Mouse (Mus musculus) layer of hippocampus, postnatal 10 days (tissue): ENCODE measurements around the gene Gpc1. TPM values are rescaled to one million over a fixed set of nuclear protein-coding genes. Genes with fewer than 3 reads are reported as not detected.

Source experiments
- DNase-seq, 2 experiments: peaks; one replicate each; pipeline ENCODE4 v3.0.0; 2021; ENCODE audit warnings: low spot score in 2 of 2
- long read RNA-seq: library from polyadenylated mRNA; stranded (forward); transcript quantifications from one replicate; pipeline ENCODE4 v2.0.0, GENCODE M21; 2023
- total RNA-seq, 2 experiments: library from RNA; stranded (reverse); gene quantifications; 2 replicates each; pipeline ENCODE4 v1.2.3; 2021

The Gpc1 gene
- 100 to 1,000 TPM; 157 to 166 TPM for total RNA-seq
- long read RNA-seq, full-length matches to known transcripts = 67 of 110 reads
- long read RNA-seq, partial matches to known transcripts = 37 of 110 reads
- long read RNA-seq, other reads (novel, unspliced or antisense) = 6 of 110 reads

DNA sequence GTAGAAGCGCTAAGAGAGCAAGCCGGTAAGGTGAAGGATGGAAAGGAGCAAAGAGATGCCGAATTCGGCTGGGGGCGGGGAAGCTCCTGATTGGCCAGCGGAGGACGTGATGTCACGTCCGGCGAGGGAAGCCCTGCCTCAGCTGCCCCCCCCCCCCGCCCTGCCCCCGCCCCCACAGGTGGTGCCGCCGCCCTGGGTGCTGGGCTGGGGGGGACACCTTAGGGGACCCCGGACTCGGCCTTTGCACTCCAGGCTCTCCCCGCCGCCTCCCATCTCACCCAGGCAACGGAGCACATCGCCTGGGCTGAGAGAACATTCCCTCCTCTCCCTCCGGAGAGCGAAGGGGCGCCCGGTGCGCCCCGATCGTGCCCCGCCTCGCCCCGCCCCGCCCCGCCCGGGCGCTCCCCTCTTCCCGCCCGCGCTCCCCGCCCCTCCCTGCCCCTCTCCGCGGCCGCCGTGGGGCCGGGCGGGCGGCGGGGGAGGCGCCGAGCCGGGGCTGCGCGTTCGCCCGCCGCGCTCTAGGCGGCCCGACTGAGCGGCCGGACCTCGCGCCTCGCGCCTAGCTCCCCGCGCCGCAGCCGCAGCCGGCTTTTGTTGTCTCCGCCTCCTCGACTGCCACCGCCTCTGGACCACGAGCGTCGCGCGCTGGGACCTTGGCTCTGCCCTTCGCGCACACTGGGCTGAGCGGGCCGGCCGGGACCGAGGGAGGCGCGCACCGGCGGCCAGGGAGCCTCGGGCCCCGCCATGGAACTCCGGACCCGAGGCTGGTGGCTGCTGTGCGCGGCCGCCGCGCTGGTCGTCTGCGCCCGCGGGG lies at the start of gene Gpc1:
TSS of gene Gpc1 (plus strand) at position 458 of the 814 bp plus-strand sequence.
- peak; percentile 85 to 90 for DNase-seq

DNA sequence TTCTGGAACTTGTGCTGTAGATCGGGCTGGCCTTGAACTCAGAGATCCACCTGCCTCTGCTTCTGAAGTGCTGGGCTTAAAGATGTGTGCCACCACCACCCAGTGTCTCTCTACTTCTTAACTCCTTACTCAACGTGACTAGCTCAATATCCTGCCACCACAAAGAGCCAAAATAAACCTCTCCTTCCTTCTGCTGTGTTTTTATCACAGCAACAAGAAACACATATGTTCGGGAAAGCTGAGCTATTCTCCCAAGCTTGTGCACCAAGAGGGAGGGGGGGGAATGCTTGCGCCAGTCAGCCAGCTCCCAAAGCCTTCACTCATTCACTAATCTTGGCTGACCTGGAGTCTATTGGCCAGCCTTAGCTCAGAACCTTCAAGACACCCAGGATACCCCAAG lies 49.6 kb upstream of the Gpc1 start:
- no peak for DNase-seq

DNA sequence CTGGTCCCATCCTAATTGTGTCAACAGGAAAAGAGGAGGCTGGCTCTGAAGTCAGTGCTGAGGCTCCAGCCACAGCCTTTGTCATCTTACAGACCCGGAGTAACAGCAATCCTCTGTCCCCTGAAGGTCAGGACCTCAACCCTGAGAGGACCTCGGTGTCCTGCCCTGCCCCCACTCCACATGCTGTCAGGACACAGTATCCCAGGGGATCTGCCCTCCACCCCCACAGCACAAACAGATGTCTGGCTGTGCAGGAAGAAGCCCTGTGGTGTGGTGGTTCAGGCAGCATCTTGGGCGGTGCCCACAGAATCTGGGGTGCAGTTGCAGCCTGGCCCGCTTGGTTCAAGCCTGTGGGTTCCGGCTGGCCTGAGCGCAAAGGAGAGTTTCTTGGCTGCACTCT lies 48.9 kb upstream of the Gpc1 start:
- DNase-seq = no peak

DNA sequence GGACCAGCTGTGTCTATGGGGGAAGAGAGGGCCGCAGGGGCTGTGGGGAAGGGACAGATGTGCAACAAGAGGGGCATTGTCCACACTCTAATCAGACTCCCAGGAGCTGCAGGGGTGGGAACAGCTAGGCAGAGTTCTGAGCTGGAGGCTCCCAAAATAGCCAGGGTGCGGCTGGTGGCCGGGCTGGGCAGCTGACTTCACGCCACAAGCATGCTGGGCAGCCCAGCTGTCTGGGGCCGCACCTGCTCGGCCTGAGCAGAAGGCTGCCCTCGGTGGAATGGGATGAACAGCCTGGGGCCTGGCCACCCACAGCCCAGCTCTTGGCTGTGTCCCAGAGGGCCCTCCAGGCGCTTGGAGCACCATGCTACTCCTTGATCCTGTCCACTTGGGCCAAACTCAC lies 44.2 kb upstream of the Gpc1 start:
- no peak for DNase-seq

DNA sequence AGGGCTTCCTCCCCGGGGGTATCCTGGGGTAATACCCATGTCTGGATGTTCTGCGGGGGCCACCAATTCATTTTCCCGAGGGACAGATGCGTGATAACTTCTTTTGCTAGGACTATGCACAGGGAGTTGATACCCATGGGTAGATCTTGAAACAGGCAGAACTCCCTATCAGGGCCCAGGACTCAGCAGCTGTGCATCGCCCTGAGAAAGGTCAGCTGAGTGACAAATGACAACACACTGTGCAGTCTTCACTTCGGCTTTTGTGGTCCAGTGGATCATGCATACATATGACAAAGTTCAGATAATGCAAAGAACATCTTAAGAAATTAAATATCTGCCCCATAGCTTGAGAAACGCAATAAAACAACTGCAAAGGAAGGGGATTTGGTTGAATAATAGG lies 43.4 kb upstream of the Gpc1 start:
- no peak for DNase-seq

DNA sequence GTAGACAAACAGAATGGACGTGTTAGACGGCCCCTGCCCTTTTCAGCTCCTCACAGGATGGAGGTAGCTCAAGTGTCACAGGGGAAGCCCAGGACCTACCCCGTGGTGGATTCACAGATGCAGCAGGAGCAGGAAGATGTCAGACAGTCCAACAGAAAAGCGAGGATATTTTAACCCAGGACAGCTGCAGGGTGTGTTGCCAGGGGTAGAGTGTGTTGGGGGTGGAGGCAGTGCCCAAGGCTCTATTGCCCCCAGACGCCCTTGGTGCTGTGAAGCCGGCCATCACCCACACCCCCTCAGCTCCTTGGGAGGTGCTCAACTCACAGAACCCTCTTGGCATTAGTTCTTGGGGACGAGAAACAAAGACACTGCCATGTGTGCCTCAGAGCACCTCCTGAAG lies 40.8 kb upstream of the Gpc1 start:
- no peak for DNase-seq

DNA sequence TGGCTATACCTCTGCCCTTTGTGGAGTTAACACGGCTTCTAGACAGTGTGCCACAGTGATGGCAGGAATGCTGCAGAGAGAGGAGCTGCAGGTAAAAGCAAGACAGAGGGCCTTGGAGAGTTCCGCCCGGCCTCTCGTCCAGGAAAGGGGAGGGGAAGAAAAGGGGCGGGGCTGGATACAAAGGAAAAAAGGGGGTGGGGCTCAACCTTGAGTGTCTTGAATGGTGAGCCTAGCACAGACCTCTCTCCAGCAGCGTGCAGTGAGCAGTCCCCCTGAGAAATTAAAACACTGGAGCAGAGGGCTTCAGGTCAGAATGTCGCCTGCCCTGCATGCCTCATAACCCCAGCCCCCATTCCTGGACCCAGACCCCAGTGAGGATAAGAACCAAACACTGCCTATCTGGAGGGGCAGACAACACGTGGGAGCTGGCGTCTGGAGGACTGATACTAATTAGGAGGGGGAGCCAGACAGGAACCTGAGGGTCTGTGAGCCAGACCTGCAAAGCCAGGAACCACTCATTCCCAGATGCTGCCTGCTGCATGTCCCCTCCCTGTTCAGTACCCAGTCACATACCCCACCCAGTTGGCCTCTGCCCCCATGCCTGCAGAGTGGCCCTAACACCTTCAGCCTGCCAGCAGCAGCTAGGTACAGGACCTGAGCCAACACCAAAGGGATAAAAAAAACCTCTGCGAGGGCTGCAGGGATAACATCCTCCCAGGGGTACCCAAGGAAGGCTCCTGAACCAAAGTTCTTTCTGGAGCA lies 40.2 kb upstream of the Gpc1 start:
- no peak for DNase-seq

DNA sequence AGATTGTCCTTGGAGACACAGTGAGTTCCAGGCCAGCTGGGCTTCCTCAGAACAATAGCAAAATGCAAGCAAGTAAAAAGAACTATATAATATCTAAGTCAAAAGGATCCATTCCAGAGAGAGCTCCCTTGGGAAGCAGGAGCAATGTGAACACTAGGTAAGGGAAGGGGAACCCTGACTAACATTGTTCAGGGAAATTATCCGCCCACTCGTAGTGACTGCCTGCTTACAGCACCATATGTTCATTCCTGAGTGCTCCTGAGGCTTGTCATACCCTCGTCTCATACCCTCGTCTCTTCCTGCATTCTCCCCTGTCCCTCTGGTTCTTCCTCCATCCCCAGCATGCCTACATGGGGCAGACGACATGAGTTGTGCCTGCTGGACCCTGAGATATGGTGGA lies 37.7 kb upstream of the Gpc1 start:
- no peak for DNase-seq

DNA sequence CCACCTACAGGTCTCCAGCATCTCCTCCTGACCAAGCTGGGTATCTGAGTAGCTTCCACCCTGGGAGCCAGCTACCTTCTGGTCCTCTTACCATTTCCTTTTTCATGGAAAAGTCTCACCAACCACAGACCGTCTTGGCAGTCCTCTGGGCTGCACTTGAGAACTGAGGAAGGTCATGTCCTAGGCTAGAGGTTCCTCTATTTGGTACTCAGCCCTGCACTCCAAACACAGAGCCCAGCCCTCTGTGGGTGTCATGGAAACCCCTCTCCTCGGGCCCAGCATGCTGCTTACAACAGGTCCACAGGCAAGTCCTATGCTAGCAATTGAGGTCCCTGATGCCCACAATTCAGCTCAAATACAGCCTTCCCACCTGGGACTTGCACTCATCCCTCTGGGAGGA lies 33.0 kb upstream of the Gpc1 start:
- no peak for DNase-seq

DNA sequence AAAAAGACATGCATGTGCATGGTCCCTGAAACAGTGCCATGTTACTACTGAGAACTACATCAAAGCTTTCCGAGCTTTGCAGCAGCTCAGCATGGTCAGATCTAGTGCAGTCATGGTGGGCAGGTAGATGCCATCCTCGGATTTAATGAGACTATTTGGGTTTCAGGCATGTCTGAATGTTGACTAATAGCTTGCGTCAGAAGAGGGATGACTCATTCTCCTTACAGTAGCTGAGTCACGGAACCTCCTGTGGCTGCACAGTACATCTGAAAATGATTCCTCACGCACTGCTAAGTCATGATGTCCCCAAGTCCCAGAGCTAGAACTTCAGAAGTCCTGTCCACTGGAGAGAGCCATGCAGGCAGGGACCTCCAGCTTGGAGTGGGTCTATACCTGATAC lies 31.8 kb upstream of the Gpc1 start:
- DNase-seq = no peak

DNA sequence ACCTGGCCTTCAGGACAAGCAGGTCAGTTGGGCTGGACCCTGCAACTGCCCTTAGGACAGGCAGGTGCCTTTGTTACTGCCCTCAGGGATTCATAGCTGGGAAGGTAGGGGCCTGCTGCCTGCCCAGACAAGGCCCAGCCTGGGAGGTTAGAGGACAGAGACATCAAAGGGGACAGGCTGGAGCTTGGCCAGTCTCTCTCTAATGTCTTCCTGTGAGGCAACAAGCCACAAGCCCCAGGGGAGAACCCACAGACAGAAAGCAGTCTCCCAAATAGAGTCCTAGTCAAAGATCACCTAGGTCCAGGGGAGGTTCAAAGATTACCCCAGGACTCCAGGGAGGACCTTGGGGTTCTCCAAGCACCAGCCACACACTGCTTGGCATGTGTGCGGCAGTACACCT lies 29.1 kb upstream of the Gpc1 start:
- no peak for DNase-seq

DNA sequence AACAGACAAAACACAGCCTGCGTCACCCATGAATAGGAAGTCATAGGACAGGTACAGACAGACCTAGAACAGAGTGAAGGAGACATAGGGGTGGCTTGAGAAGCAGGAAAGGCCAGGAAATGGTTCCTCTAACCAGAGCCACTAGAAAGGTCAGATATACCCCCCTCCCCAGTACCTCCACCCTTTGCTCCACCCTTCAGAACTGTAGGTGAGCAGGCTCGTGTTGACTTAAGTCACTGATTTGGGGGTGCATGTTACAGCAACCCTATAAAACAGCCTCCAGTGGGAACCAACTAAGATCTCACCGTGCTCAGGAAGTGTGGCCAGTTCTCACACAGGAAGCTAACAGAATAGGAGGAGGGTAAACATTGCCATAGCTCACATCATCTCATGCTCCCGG lies 28.1 kb upstream of the Gpc1 start:
- DNase-seq = no peak

DNA sequence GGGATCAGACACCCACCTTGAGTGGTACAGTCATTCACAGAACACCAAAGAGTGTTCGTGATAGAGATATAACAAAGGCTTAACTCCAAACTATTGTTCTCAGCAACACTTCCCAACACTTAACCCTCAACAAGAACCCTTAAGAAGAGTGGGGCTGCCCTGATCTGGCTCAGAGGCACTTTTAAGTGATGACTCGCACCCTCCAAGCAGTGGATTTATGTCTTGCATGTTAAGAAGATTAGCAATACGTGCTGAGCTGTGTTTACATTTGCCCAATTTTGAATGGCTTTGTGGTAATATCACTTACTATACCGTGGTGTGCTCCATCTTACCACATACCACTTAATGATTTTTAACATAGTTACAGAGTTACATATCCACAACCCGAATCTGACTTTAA lies 26.3 kb upstream of the Gpc1 start:
- no peak for DNase-seq

DNA sequence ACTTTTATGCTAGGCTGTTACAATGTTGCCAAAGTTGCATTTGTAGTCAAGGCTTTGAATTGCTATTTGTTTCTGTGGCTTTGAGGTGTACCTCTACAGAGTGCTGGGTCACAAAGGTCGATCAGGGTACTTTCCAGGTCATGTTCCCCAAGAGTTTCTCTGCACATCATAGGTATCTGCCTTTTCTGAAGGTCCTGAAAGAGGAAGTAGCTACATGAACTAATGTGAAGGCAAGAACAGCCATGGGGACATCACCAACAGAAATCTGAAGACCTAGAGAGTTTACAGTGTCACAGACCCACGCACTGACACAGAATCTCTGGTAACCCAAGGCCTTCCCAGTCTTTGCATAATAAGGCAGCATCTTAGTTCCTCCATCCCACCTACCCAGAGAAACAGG lies 25.6 kb upstream of the Gpc1 start:
- no peak for DNase-seq

DNA sequence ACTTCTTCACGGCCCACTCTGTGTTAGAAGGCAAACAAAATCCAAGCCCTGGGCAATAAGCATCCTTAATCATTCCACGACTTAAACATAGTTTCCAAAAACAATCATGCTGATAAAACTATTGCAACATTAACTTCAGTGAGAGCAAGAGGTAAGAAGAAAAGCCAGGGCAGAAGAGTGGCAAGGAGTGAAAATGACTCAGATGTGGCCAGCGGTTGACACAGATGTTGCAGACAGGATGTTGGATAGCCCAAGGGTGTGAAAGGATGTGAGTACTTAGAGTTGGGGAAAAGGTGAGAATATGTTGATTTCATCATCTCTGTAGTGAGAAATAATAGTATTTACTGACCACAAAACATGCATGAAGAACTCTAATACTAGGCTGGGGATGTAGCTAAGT lies 24.7 kb upstream of the Gpc1 start:
- DNase-seq = no peak

DNA sequence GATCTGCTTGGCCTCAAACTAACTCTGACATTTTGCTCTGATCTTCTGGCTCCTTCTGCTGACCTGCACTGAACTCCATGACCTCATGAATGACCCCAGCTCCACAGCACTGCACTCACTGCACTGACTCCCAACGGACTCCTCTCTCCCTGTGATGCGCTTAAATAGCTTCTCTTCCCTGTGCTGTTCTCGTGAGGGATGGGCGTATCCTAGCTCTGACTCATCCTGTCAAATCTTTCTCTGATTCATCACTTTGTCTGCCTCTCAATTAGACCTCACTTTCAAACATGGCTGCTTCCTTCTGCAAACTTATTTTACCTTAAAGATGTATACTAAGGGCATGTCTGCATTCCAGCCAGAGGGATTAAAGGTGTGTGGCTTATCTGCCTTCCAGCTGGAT lies 21.8 kb upstream of the Gpc1 start:
- DNase-seq = no peak

DNA sequence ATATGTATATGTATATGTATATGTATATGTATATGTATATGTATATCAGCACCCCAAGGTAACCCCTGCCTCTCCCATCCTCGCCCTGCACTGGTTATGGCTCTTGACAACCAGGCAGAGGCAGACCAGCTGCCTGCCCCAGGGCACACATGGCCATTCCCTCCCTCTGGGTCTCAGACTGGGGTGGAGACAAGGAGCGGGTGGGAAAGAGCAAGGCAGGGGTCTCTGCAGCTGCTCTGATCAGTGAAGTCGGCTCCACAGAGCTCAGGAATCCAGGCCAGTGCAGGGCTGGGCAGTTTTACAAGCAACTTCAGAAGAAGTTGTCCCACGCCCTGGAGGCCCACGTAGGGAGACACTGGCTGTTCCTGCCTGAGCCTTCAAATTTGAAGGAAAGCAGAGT lies 17.1 kb upstream of the Gpc1 start:
- no peak for DNase-seq

DNA sequence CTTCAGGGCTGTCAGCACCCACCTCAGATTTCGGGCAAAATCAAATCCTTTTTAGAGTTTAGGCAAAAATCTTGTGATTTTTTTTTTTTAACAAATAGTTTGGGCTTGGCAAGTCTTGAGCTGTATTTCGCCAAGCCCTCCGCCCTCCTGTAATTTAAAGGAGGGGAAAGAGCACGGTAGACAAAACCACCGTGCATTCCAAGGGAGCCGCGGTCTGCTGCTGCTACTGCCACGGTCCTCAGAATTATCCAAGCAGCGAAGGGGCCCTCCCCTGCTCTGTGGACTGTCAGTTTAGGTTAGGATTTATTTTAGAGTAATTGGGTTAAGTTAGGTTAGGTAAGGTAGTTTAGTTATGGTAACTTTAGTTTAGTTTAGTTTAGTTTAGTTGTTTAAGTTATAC lies 16.3 kb upstream of the Gpc1 start:
- DNase-seq = no peak

DNA sequence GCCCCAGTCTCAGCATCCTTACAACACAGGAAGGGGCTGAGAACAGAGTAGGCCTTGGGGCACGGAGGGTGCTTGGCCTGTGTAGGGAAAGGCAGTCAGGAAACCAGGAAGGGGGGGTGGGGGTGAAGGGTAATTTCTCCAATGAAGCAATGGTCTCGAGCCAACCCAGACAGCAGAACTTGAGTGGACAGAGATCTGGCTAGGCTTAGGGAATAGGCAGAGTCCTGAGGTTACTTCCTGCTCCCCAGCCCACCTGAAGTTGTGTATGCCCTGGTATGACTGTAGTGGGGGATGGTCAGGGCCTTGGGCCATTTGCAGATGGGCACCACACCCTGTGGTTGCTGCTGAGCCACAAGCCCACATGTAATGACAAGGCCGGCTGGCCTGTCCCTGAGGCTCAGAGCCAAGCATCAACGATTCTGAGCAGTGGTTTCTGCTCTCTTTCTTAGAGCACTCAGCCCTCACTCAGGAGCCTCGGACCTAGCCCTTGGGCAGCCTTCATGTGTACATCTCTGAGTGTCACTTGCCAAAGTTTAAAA lies 15.6 kb upstream of the Gpc1 start:
- no peak for DNase-seq

DNA sequence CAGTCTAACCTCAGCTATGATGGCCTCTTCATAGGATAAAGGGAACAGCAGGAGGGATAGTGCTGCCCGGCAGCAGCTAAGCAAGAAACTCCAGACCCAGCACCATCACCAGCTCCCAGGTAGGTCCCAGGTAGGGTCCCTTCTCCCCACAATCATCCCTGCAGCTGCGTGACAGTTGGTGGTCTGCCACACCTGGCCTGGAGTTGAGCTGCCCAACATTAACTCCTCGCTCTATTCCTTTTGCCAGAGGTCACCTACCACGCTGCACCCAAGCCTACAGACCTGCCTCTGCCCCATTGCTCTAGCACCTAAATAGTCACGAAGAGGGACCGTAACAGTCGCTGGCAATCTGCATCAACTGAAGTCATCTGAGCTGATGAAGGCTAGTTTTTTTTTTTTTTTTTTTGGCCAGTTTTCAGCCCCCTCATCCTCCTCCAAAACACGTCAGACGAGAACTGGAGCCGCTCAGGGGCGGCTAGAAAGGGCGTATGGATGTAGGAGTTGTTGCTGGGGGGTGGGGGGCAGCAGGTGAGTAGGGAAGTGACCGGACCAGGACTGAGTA lies 738 bp upstream of the Gpc1 start:
- DNase-seq = peak in 1 of 2 experiments; percentile 26

DNA sequence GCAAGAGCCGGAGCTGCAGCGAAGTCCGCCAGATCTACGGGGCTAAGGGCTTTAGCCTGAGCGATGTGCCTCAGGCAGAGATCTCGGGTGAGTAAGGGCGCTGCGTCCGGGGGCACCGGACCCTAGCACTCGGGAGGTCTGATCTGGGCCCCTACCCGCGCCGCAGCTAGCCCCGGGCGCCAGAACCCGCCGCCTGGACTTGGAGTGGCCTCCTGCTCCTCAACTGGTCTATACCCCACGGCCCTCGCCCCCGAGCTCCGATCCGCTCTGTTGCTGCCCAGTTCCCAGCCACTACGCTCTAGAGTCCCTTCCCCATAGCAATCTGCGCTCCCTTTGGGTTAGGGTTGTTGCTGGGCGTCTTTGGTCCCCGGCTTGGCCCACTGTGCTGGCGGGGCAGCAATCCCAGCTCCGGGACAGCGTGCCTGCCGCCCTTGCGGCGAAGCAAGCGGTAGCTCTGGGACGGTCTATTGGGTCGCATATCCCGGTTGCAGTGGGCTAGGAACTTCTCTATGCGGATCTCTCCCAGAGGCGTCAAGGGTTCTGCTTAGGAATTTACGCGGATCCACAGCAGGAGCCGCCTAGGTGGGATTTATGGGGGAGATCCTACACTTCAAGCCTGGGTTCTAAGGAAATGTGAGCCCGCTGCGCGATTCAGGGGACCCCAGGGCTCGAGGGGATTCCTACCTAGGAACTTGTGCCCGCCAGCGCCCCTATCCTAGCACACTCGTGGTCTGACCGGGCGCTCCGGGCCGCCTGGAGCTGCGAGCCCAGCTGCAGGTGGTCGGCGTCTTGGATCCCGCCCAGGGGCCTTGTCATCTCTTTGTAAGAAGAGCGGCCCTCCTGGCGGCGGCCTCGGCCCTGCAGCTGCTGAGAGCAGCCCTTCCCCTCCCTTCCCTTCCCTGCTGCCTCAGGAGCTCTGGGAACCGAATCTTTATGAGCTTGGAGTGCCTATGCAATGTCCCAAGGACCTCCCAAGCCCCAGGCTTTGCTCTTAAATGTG lies 866 bp downstream of the Gpc1 start:
- DNase-seq = peak; percentile 64 to 79
